Mouse (Mus musculus) forebrain, embryonic 15.5 days (tissue): ENCODE results near the gene Psma6. TPM values are rescaled to one million over a fixed set of nuclear protein-coding genes. Genes with fewer than 3 reads are reported as not detected.

ENCODE experiments used
- ATAC-seq: fragments of 200-750 bp; cut with Nextera tagmentation; replicated peaks from 2 replicates; pipeline ENCODE4 v1.8.0; 2017; ENCODE audit warnings: mild to moderate bottlenecking, moderate TSS enrichment, moderate library complexity
- H3K27ac ChIP-seq: fragments of 300-500 bp; sonication (generic); replicated peaks from 2 replicates; pipeline ENCODE4 v1.5.1; 2015; ENCODE audit warnings: mild to moderate bottlenecking, inconsistent platforms
- H3K27me3 ChIP-seq: fragments of 300-500 bp; sonication (generic); 2 replicates; pipeline ENCODE4 v1.6.1; 2015; ENCODE audit warnings: inconsistent platforms
- H3K36me3 ChIP-seq: fragments of 300-500 bp; sonication (generic); 2 replicates; pipeline ENCODE4 v1.6.1; 2015; ENCODE audit warnings: mild to moderate bottlenecking, inconsistent platforms
- H3K4me1 ChIP-seq: fragments of 300-500 bp; sonication (generic); 2 replicates; pipeline ENCODE4 v1.6.1; 2015; ENCODE audit warnings: inconsistent platforms
- H3K4me2 ChIP-seq: fragments of 300-500 bp; sonication (generic); replicated peaks from 2 replicates; pipeline ENCODE4 v1.6.1; 2015; ENCODE audit warnings: mild to moderate bottlenecking, inconsistent platforms
- H3K4me3 ChIP-seq: fragments of 300-500 bp; sonication (generic); 2 replicates; pipeline ENCODE4 v1.5.1; 2015; ENCODE audit warnings: mild to moderate bottlenecking, inconsistent platforms
- H3K9ac ChIP-seq: fragments of 300-500 bp; sonication (generic); replicated peaks from 2 replicates; pipeline ENCODE4 v1.6.1; 2015; ENCODE audit warnings: mild to moderate bottlenecking, inconsistent platforms
- H3K9me3 ChIP-seq: fragments of 300-500 bp; sonication (generic); 2 replicates; pipeline ENCODE4 v1.6.1; 2016; ENCODE audit warnings: inconsistent platforms
- WGBS: fragments of 180-500 bp; shearing (Covaris S2); methylation state at CpG from one replicate; pipeline ENCODE4 v1.1.7; 2015; ENCODE audit warnings: mixed read lengths; 5-methylcytosine and 5-hydroxymethylcytosine counted together
- polyA plus RNA-seq: library from polyadenylated mRNA; unstranded; fragments of >200 nt; fragmentation: Nextera tagmentation; extraction: Ambion mirVana; gene quantifications from 2 replicates; pipeline ENCODE4 v1.2.1, GENCODE M21; 2015

Psma6 gene
- polyA plus RNA-seq, 1 experiment from 2014 or later = 446 TPM

GRCm38 (mm10) chr12:55396536-55396935, 12.5 kb downstream of the Psma6 start:
- no peak overlapping the region for H3K4me3 ChIP-seq
- WGBS = 98% methylated on average over 4 of the region's 4 CpGs
- H3K36me3 ChIP-seq = no peaks in the 10 kb centered on the region
- peaks cover 17% of the 10 kb centered on the region for H3K4me1 ChIP-seq
- no peaks in the 10 kb centered on the region for H3K9me3 ChIP-seq
- ATAC-seq = no peak
- no peak overlapping the region for H3K27ac ChIP-seq
- H3K4me2 ChIP-seq = no peak overlapping the region
- H3K27me3 ChIP-seq = no peaks in the 10 kb centered on the region
- H3K9ac ChIP-seq = no peak overlapping the region

- peak overlapping the region; percentile 82 for H3K4me2 ChIP-seq
- WGBS = 72% methylated on average over 9 of the region's 9 CpGs
These were observed 13.7 kb downstream of the Psma6 start for GRCm38 (mm10) chr12:55397544-55398239.

GRCm38 (mm10) chr12:55398240-55399127, 14.5 kb downstream of the Psma6 start:
- Histone ChIP-seq H3K9ac (peak overlapping the region; percentile 83), H3K4me2 (peak overlapping the region; percentile 82), H3K27ac (peak overlapping the region; percentile 84), H3K9me3 (no peaks in the 10 kb centered on the region), H3K27me3 (no peaks in the 10 kb centered on the region), H3K4me1 (peaks cover 17% of the 10 kb centered on the region), H3K4me3 (peak overlapping the region; percentile 70), H3K36me3 (no peaks in the 10 kb centered on the region)
- WGBS = under 1% methylated on average over 51 of the region's 51 CpGs
- peak; percentile 100 for ATAC-seq

More at GRCm38 (mm10) chr12:55397544-55398239, 13.7 kb downstream of the Psma6 start:
- H3K9ac ChIP-seq = peak overlapping the region; percentile 83
- no peaks in the 10 kb centered on the region for H3K9me3 ChIP-seq
- peak overlapping the region; percentile 70 for H3K4me3 ChIP-seq
- H3K27ac ChIP-seq = peak overlapping the region; percentile 84
- H3K27me3 ChIP-seq = no peaks in the 10 kb centered on the region
- H3K4me1 ChIP-seq = peaks cover 17% of the 10 kb centered on the region
- no peaks in the 10 kb centered on the region for H3K36me3 ChIP-seq
- ATAC-seq = no peak

DNA sequence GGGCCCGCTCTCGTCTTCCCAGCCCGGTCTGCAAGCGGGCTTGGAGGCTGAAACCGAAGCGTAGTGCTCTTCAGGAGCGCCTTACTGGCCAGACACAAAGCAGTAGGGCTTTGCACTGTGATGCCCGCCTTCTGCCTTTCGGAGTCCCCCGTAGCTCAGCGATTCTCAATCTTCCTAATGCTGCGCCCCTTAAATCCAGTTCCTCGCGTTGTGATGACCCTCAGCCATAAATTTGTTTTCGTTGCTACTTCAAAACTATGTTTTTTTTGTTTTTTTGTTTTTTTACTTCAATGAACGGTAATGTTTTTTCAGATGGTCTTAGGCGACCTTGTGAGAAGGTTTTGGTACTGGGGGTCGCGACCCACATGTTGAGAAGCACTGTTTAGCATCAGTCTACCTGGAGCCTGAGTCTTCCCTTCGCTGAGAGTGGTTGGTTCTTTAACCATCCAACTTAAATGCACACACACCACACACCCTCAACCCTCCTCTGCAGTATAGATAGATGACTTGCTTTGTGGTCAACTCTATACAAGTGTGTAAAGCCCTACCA, 15.2 kb downstream of the Psma6 start:
- Histone ChIP-seq H3K4me1 (peaks cover 17% of the 10 kb centered on the region), H3K4me2 (peak overlapping the region; percentile 82), H3K4me3 (peak overlapping the region; percentile 70), H3K9ac (peak overlapping the region; percentile 83), H3K27ac (peak overlapping the region; percentile 84), H3K36me3 (no peaks in the 10 kb centered on the region), H3K9me3 (no peaks in the 10 kb centered on the region), H3K27me3 (no peaks in the 10 kb centered on the region)
- peak; percentile 30; the same call in 1 of the 2 replicates for ATAC-seq
- under 1% methylated on average over 20 of the region's 20 CpGs for WGBS

DNA sequence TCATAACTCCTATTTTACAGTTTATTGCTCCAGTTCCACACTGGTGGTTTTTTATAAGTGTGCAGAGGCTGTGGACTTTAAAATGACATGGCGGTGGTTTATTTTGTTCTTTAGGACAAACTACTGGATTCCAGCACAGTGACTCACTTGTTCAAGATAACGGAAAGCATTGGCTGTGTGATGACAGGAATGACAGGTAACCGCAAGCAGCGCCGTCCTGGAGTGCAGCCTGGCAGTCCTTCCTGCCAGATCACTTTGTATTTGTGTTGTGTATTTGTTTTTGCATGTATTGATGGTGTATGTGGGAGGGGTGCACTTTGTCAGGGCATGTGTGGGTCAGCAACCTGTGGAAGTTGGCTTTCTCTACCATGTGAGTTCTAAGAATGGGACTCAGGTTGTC, 23.9 kb downstream of the Psma6 start:
- Histone ChIP-seq H3K4me1 (no peaks in the 10 kb centered on the region), H3K27ac (no peak overlapping the region), H3K4me2 (no peak overlapping the region), H3K27me3 (no peaks in the 10 kb centered on the region), H3K9me3 (no peaks in the 10 kb centered on the region), H3K36me3 (peaks cover 43% of the 10 kb centered on the region), H3K9ac (no peak overlapping the region), H3K4me3 (no peak overlapping the region)
- ATAC-seq = no peak
- 91% methylated on average over 5 of the region's 5 CpGs for WGBS

DNA sequence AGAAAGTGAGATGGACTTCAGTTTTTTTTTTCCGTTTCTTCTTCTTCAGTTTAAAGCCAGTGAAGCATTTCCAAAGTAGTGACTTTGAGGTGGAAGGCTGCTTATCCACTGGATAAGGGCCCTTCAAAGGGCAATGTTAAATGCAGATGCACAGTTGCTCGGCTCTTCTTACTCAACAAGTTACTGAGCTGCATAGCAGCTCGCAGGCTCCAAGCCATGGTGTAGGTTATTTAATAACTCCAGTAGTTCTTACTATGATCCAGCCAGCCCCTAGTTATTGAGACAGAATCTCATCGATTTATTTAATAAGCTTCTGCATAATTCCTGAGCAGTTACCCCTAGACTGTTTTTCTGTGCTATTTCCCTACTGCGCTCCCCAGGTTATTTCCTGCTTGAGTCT, 31.2 kb downstream of the Psma6 start:
- no peaks in the 10 kb centered on the region for H3K27me3 ChIP-seq
- H3K4me1 ChIP-seq = no peaks in the 10 kb centered on the region
- 97% methylated on average over 5 of the region's 5 CpGs for WGBS
- no peak for ATAC-seq
- no peak overlapping the region for H3K4me3 ChIP-seq
- H3K36me3 ChIP-seq = peaks cover 84% of the 10 kb centered on the region
- no peaks in the 10 kb centered on the region for H3K9me3 ChIP-seq
- H3K4me2 ChIP-seq = no peak overlapping the region
- no peak overlapping the region for H3K9ac ChIP-seq
- H3K27ac ChIP-seq = no peak overlapping the region

- H3K4me2 ChIP-seq = no peak overlapping the region
- H3K4me1 ChIP-seq = no peaks in the 10 kb centered on the region
- no peak for ATAC-seq
- H3K27me3 ChIP-seq = no peaks in the 10 kb centered on the region
- no peak overlapping the region for H3K9ac ChIP-seq
- H3K9me3 ChIP-seq = no peaks in the 10 kb centered on the region
- no peak overlapping the region for H3K4me3 ChIP-seq
- no peak overlapping the region for H3K27ac ChIP-seq
- 95% methylated on average over 1 of the region's 1 CpGs for WGBS
- peaks cover 87% of the 10 kb centered on the region for H3K36me3 ChIP-seq
These were observed 31.7 kb downstream of the Psma6 start for GRCm38 (mm10) chr12:55415762-55416161.

GRCm38 (mm10) chr12:55420220-55420619, 36.2 kb downstream of the Psma6 start:
- H3K4me3 ChIP-seq = no peak overlapping the region
- H3K4me2 ChIP-seq = no peak overlapping the region
- H3K4me1 ChIP-seq = no peaks in the 10 kb centered on the region
- no peaks in the 10 kb centered on the region for H3K27me3 ChIP-seq
- H3K27ac ChIP-seq = no peak overlapping the region
- peaks cover 49% of the 10 kb centered on the region for H3K36me3 ChIP-seq
- WGBS = 96% methylated on average over 24 of the region's 24 CpGs
- H3K9me3 ChIP-seq = no peaks in the 10 kb centered on the region
- no peak for ATAC-seq
- H3K9ac ChIP-seq = no peak overlapping the region

GRCm38 (mm10) chr12:55422057-55422456, 38.0 kb downstream of the Psma6 start:
- H3K9ac ChIP-seq = no peak overlapping the region

GRCm38 (mm10) chr12:55426300-55426699, 42.3 kb downstream of the Psma6 start:
- no peak overlapping the region for H3K4me3 ChIP-seq
- no peak overlapping the region for H3K9ac ChIP-seq
- H3K36me3 ChIP-seq = no peaks in the 10 kb centered on the region
- H3K4me2 ChIP-seq = no peak overlapping the region
- 93% methylated on average over 7 of the region's 7 CpGs for WGBS
- H3K4me1 ChIP-seq = no peaks in the 10 kb centered on the region
- H3K27me3 ChIP-seq = no peaks in the 10 kb centered on the region
- no peak overlapping the region for H3K27ac ChIP-seq
- no peaks in the 10 kb centered on the region for H3K9me3 ChIP-seq
- no peak for ATAC-seq

More at GRCm38 (mm10) chr12:55422057-55422456, 38.0 kb downstream of the Psma6 start:
- no peak overlapping the region for H3K4me3 ChIP-seq
- no peak overlapping the region for H3K27ac ChIP-seq
- H3K4me1 ChIP-seq = no peaks in the 10 kb centered on the region
- 62% methylated on average over 3 of the region's 3 CpGs for WGBS
- no peaks in the 10 kb centered on the region for H3K9me3 ChIP-seq
- peaks cover 32% of the 10 kb centered on the region for H3K36me3 ChIP-seq
- H3K4me2 ChIP-seq = no peak overlapping the region
- no peak for ATAC-seq
- no peaks in the 10 kb centered on the region for H3K27me3 ChIP-seq

DNA sequence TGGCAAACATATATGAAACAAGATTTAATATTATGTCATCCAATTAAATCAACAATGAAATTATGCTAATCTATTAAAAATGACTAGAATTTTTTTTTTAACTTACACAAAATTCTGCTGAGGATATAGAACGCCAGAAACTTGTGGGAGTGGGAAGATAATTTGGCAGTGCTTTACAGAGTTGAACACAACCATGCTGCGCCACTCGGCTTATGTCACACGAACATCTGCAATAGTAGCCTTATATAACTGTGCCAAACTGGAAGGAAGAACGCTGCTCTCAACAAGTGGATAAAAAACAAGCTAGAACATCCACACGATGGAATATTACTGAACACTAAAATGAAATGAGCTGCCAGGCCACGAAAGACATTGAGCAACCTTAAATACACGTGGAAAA, 45.2 kb downstream of the Psma6 start:
- no peak overlapping the region for H3K9ac ChIP-seq
- no peak for ATAC-seq
- no peaks in the 10 kb centered on the region for H3K36me3 ChIP-seq
- H3K4me3 ChIP-seq = no peak overlapping the region
- H3K27ac ChIP-seq = no peak overlapping the region
- H3K27me3 ChIP-seq = no peaks in the 10 kb centered on the region
- 91% methylated on average over 8 of the region's 8 CpGs for WGBS
- H3K4me1 ChIP-seq = no peaks in the 10 kb centered on the region
- H3K9me3 ChIP-seq = no peaks in the 10 kb centered on the region
- H3K4me2 ChIP-seq = no peak overlapping the region

DNA sequence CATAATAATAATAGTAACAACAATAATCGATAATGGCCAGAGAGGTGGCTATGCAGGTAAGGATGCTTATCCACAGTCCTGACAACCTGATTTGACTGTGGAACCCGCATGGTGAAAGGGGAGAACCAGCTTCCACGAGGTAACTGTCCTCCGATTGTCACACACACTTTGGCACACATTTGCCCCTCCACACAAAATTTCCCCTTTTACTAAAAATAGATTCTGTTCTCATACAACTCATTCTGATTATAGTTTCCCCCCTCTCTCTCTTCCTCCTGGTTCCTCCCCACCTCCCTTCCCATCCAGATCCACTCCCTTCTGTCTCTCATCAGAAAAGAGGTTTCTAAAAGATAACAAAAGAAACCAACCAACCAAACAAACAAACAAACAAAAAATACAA, 45.9 kb downstream of the Psma6 start:
- Histone ChIP-seq H3K4me1 (no peaks in the 10 kb centered on the region), H3K4me2 (no peak overlapping the region), H3K27me3 (no peaks in the 10 kb centered on the region), H3K36me3 (no peaks in the 10 kb centered on the region), H3K27ac (no peak overlapping the region), H3K9me3 (no peaks in the 10 kb centered on the region), H3K9ac (no peak overlapping the region), H3K4me3 (no peak overlapping the region)
- ATAC-seq = no peak
- WGBS = 88% methylated on average over 4 of the region's 4 CpGs
